Mouse (Mus musculus): ENCODE data around the gene Rpl36al. TPM values are rescaled to one million over a fixed set of nuclear protein-coding genes. Genes with fewer than 3 reads are reported as not detected.

The Rpl36al gene
- polyA plus RNA-seq (2015; fragmentation: Nextera tagmentation; extraction: Ambion mirVana), result 395 and 435 TPM in 2 replicates

- WGBS, result under 1% methylated on average over 84 of the region's 84 CpGs
- peak; percentile 98 for ATAC-seq (replicated peaks; ENCODE audit: extremely low read depth, insufficient read depth, low FRiP score)
- peak within 1 kb of the TSS; percentile 90 for H3K27ac ChIP-seq (ENCODE audit: low read length)
- peak within 1 kb of the TSS; percentile 90 for H3K9ac ChIP-seq (ENCODE audit: low read length)
- H3K4me2 ChIP-seq (ENCODE audit: low read depth, low read length), result peak within 1 kb of the TSS; percentile 91
- no peaks in the 10 kb centered on the region for H3K9me3 ChIP-seq (replicated peaks; ENCODE audit: control insufficient read depth, low read length)
- H3K27me3 ChIP-seq (ENCODE audit: control insufficient read depth, insufficient read depth, low read length), result no peaks in the 10 kb centered on the region
- peak within 1 kb of the TSS; percentile 92 for H3K4me3 ChIP-seq (ENCODE audit: low read length)
- H3K36me3 ChIP-seq (ENCODE audit: control insufficient read depth, insufficient read depth), result peaks cover 15% of the 10 kb centered on the region
- peaks cover 22% of the 10 kb centered on the region for H3K4me1 ChIP-seq (ENCODE audit: control insufficient read depth, insufficient read depth, low read length)
Observed at GRCm38 (mm10) chr12:69183583-69184308, at the start of gene Rpl36al, which contains the start of gene Mgat2. Rpl36al (minus strand) TSS chr12:69184083. Mgat2 (plus strand) TSS chr12:69184157.

GRCm38 (mm10) chr12:69229251-69229650 lies 45.4 kb upstream of the Rpl36al start:
- 0 out of 2 replicates have a peak, but pooled peaks cover 2% of the 10 kb centered on the region for H3K36me3 ChIP-seq (ENCODE audit: control insufficient read depth, insufficient read depth)
- H3K27me3 ChIP-seq (ENCODE audit: control insufficient read depth, insufficient read depth, low read length), result no peaks in the 10 kb centered on the region
- no peak for ATAC-seq (replicated peaks; ENCODE audit: extremely low read depth, insufficient read depth, low FRiP score)
- no peak overlapping the region for H3K27ac ChIP-seq (ENCODE audit: low read length)
- 66% methylated on average over 2 of the region's 2 CpGs for WGBS
- H3K9me3 ChIP-seq (replicated peaks; ENCODE audit: control insufficient read depth, low read length), result no peaks in the 10 kb centered on the region
- no peak overlapping the region for H3K4me3 ChIP-seq (ENCODE audit: low read length)
- H3K4me1 ChIP-seq (ENCODE audit: control insufficient read depth, insufficient read depth, low read length), result peaks cover 5% of the 10 kb centered on the region; the same call in 1 of the 2 replicates
- no peak overlapping the region for H3K9ac ChIP-seq (ENCODE audit: low read length)
- H3K4me2 ChIP-seq (ENCODE audit: low read depth, low read length), result no peak overlapping the region

GRCm38 (mm10) chr12:69227776-69228466 lies 44.0 kb upstream of the Rpl36al start, which contains the start of gene Pole2:
Pole2 (minus strand) TSS chr12:69228195.
- H3K4me1 ChIP-seq (ENCODE audit: control insufficient read depth, insufficient read depth, low read length), result peaks cover 5% of the 10 kb centered on the region; the same call in 1 of the 2 replicates
- H3K4me2 ChIP-seq (ENCODE audit: low read depth, low read length), result peak within 1 kb of the TSS; percentile 79
- H3K36me3 ChIP-seq (ENCODE audit: control insufficient read depth, insufficient read depth), result 0 out of 2 replicates have a peak, but pooled peaks cover 2% of the 10 kb centered on the region
- H3K4me3 ChIP-seq (ENCODE audit: low read length), result peak within 1 kb of the TSS; percentile 88
- under 1% methylated on average over 37 of the region's 37 CpGs for WGBS
- peak within 1 kb of the TSS; percentile 88 for H3K27ac ChIP-seq (ENCODE audit: low read length)
- no peaks in the 10 kb centered on the region for H3K9me3 ChIP-seq (replicated peaks; ENCODE audit: control insufficient read depth, low read length)
- peak; percentile 95 for ATAC-seq (replicated peaks; ENCODE audit: extremely low read depth, insufficient read depth, low FRiP score)
- H3K9ac ChIP-seq (ENCODE audit: low read length), result peak within 1 kb of the TSS; percentile 80
- no peaks in the 10 kb centered on the region for H3K27me3 ChIP-seq (ENCODE audit: control insufficient read depth, insufficient read depth, low read length)

GRCm38 (mm10) chr12:69220613-69221277 lies 36.9 kb upstream of the Rpl36al start:
- ATAC-seq (replicated peaks; ENCODE audit: extremely low read depth, insufficient read depth, low FRiP score), result no peak
- no peak overlapping the region for H3K9ac ChIP-seq (ENCODE audit: low read length)
- no peak overlapping the region for H3K27ac ChIP-seq (ENCODE audit: low read length)
- no peaks in the 10 kb centered on the region for H3K4me1 ChIP-seq (ENCODE audit: control insufficient read depth, insufficient read depth, low read length)
- H3K36me3 ChIP-seq (ENCODE audit: control insufficient read depth, insufficient read depth), result peaks cover 11% of the 10 kb centered on the region
- H3K9me3 ChIP-seq (replicated peaks; ENCODE audit: control insufficient read depth, low read length), result no peaks in the 10 kb centered on the region
- no peaks in the 10 kb centered on the region for H3K27me3 ChIP-seq (ENCODE audit: control insufficient read depth, insufficient read depth, low read length)
- no peak overlapping the region for H3K4me3 ChIP-seq (ENCODE audit: low read length)
- WGBS, result 88% methylated on average over 19 of the region's 19 CpGs
- H3K4me2 ChIP-seq (ENCODE audit: low read depth, low read length), result no peak overlapping the region

GRCm38 (mm10) chr12:69216587-69216986 lies 32.7 kb upstream of the Rpl36al start:
- ATAC-seq (replicated peaks; ENCODE audit: extremely low read depth, insufficient read depth, low FRiP score), result no peak
- Histone ChIP-seq H3K4me2 (ENCODE audit: low read depth, low read length) (no peak overlapping the region), H3K27ac (ENCODE audit: low read length) (no peak overlapping the region), H3K9ac (ENCODE audit: low read length) (no peak overlapping the region), H3K4me1 (ENCODE audit: control insufficient read depth, insufficient read depth, low read length) (no peaks in the 10 kb centered on the region), H3K4me3 (ENCODE audit: low read length) (no peak overlapping the region), H3K9me3 (replicated peaks; ENCODE audit: control insufficient read depth, low read length) (no peaks in the 10 kb centered on the region), H3K27me3 (ENCODE audit: control insufficient read depth, insufficient read depth, low read length) (no peaks in the 10 kb centered on the region), H3K36me3 (ENCODE audit: control insufficient read depth, insufficient read depth) (peaks cover 20% of the 10 kb centered on the region)
- 83% methylated on average over 7 of the region's 7 CpGs for WGBS

GRCm38 (mm10) chr12:69215000-69215785 lies 31.3 kb upstream of the Rpl36al start:
- Histone ChIP-seq H3K4me2 (ENCODE audit: low read depth, low read length) (no peak overlapping the region), H3K36me3 (ENCODE audit: control insufficient read depth, insufficient read depth) (peaks cover 12% of the 10 kb centered on the region), H3K9me3 (replicated peaks; ENCODE audit: control insufficient read depth, low read length) (no peaks in the 10 kb centered on the region), H3K4me1 (ENCODE audit: control insufficient read depth, insufficient read depth, low read length) (no peaks in the 10 kb centered on the region), H3K9ac (ENCODE audit: low read length) (no peak overlapping the region), H3K4me3 (ENCODE audit: low read length) (no peak overlapping the region), H3K27me3 (ENCODE audit: control insufficient read depth, insufficient read depth, low read length) (no peaks in the 10 kb centered on the region), H3K27ac (ENCODE audit: low read length) (no peak overlapping the region)
- 81% methylated on average over 3 of the region's 3 CpGs for WGBS
- no peak for ATAC-seq (replicated peaks; ENCODE audit: extremely low read depth, insufficient read depth, low FRiP score)

- no peak overlapping the region for H3K4me3 ChIP-seq (ENCODE audit: low read length)
- WGBS, result 85% methylated on average over 7 of the region's 7 CpGs
- no peaks in the 10 kb centered on the region for H3K4me1 ChIP-seq (ENCODE audit: control insufficient read depth, insufficient read depth, low read length)
- no peak overlapping the region for H3K4me2 ChIP-seq (ENCODE audit: low read depth, low read length)
- H3K9me3 ChIP-seq (replicated peaks; ENCODE audit: control insufficient read depth, low read length), result no peaks in the 10 kb centered on the region
- peaks cover 15% of the 10 kb centered on the region for H3K36me3 ChIP-seq (ENCODE audit: control insufficient read depth, insufficient read depth)
- no peaks in the 10 kb centered on the region for H3K27me3 ChIP-seq (ENCODE audit: control insufficient read depth, insufficient read depth, low read length)
- no peak overlapping the region for H3K27ac ChIP-seq (ENCODE audit: low read length)
- H3K9ac ChIP-seq (ENCODE audit: low read length), result no peak overlapping the region
- ATAC-seq (replicated peaks; ENCODE audit: extremely low read depth, insufficient read depth, low FRiP score), result no peak
Observed at GRCm38 (mm10) chr12:69214393-69214792, 30.5 kb upstream of the Rpl36al start.

- no peaks in the 10 kb centered on the region for H3K27me3 ChIP-seq (ENCODE audit: control insufficient read depth, insufficient read depth, low read length)
- H3K27ac ChIP-seq (ENCODE audit: low read length), result no peak overlapping the region
- H3K36me3 ChIP-seq (ENCODE audit: control insufficient read depth, insufficient read depth), result peaks cover 19% of the 10 kb centered on the region
- H3K4me3 ChIP-seq (ENCODE audit: low read length), result no peak overlapping the region
- no peaks in the 10 kb centered on the region for H3K4me1 ChIP-seq (ENCODE audit: control insufficient read depth, insufficient read depth, low read length)
- 88% methylated on average over 13 of the region's 13 CpGs for WGBS
- no peak overlapping the region for H3K4me2 ChIP-seq (ENCODE audit: low read depth, low read length)
- no peak overlapping the region for H3K9ac ChIP-seq (ENCODE audit: low read length)
- ATAC-seq (replicated peaks; ENCODE audit: extremely low read depth, insufficient read depth, low FRiP score), result no peak
- H3K9me3 ChIP-seq (replicated peaks; ENCODE audit: control insufficient read depth, low read length), result no peaks in the 10 kb centered on the region
Observed at GRCm38 (mm10) chr12:69213186-69213777, 29.4 kb upstream of the Rpl36al start.
